Mouse (Mus musculus) splenic B cell, adult 2 months (primary cell): ENCODE measurements around the gene St7.

Source experiments
- DNase-seq: peaks from one replicate; pipeline ENCODE4 v3.0.0-alpha.2; 2011; ENCODE audit warnings: low read depth, low spot score
- H3K27me3 ChIP-seq: 2 replicates; pipeline ENCODE4 v1.6.1; 2012; ENCODE audit warnings: mild to moderate bottlenecking, low read length, moderate library complexity, mixed read lengths; ENCODE audit not compliant: control insufficient read depth, poor library complexity, insufficient read depth, severe bottlenecking
- H3K36me3 ChIP-seq: 2 replicates; pipeline ENCODE4 v1.6.1; 2012; ENCODE audit warnings: mild to moderate bottlenecking, low read length, moderate library complexity, mixed read lengths; ENCODE audit not compliant: control insufficient read depth, poor library complexity, insufficient read depth, severe bottlenecking

St7 gene

GRCm38 (mm10) chr6:17800694-17801093 lies 108.0 kb downstream of the St7 start:
- DNase-seq, result no peak
- no peaks in the 10 kb centered on the region for H3K36me3 ChIP-seq
- no peaks in the 10 kb centered on the region; the same call in 1 of the 2 replicates for H3K27me3 ChIP-seq

DNA sequence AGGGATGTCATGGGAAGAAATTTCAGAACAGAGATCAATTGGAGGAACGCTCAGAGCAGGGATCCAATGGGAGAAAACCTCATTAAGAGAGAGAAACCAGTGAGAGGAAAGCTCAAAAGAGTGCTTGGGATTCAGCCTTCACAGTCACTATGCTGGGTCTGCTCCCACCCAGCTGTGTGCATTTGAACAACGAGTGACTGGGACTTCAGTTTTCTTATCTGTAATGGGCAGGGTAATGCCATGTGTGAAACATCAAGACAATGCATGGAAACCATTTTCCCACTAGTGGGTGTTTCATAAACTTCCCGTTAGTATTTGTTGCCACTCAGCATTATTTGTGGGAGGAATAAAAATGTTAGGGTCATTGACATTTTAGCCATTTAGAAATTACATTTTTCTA lies 111.7 kb downstream of the St7 start:
- H3K36me3 ChIP-seq, result no peaks in the 10 kb centered on the region
- DNase-seq, result no peak
- no peaks in the 10 kb centered on the region; the same call in 1 of the 2 replicates for H3K27me3 ChIP-seq

- H3K36me3 ChIP-seq, result no peaks in the 10 kb centered on the region
- DNase-seq, result no peak
- H3K27me3 ChIP-seq, result no peaks in the 10 kb centered on the region; the same call in 1 of the 2 replicates
Measured at GRCm38 (mm10) chr6:17806569-17806968, 113.8 kb downstream of the St7 start.

GRCm38 (mm10) chr6:17811063-17811462 lies 118.3 kb downstream of the St7 start:
- Histone ChIP-seq H3K27me3 (no peaks in the 10 kb centered on the region), H3K36me3 (no peaks in the 10 kb centered on the region)
- DNase-seq, result no peak

- Histone ChIP-seq H3K27me3 (no peaks in the 10 kb centered on the region), H3K36me3 (no peaks in the 10 kb centered on the region)
- no peak for DNase-seq
Measured at GRCm38 (mm10) chr6:17811531-17811930, 118.8 kb downstream of the St7 start.

DNA sequence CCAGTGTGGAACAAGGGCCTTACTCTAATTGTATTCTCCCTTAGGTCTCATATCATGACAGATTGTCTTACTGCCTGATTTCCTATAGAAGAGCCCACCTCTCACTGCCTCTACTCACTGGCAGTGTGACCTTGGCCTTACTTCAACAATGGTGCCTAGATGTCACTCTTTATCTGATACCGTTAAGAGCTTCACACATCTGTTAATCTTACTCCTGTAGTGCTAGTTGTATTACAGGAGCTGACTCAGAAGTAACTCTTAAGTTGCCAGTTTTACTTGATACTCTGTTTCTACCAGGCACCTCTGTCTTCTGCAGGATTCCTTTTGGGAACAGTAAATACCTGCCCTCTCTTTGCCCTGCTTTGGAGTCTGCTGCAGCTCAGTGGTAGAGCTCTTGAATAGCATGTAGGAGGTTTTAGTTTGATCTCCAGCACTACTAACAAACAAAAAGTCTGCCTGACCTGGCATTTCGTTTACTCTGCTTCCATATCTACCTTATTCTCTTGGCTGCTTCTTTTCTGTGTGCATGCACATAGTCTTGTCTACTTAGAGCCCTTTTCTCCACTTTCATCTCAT lies 121.4 kb downstream of the St7 start:
- DNase-seq, result no peak
- no peaks in the 10 kb centered on the region for H3K36me3 ChIP-seq

DNA sequence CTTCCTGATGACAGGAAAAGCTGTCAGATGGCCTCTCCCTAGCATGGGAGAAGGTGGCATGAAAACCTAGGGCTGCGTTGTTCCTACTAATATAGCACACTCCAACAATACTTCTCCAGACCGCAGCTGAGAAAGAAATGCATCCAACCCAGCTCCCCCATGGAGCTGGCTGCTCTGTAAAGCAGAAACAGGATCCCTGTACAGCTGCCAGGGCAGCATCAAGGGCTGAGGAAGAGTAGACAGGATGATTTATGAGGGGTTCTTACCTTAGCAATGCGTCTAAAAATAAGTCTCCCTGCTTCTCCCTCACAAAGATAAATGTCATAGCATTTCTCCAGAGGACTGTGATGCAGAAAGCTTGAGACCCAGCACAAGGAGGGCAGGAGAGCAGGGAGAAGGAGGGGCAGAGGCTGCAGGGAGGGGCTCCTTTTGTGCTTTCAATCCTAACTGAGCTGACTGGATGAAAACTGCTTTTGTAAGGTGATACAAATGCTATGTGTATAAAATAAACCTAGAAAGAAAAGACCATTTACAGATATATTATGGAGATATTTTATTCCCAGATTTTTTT lies 124.2 kb downstream of the St7 start:
- no peak for DNase-seq
- H3K27me3 ChIP-seq, result no peaks in the 10 kb centered on the region
- no peaks in the 10 kb centered on the region for H3K36me3 ChIP-seq

More for the DNA sequence above, 121.4 kb downstream of the St7 start:
- H3K27me3 ChIP-seq, result no peaks in the 10 kb centered on the region

GRCm38 (mm10) chr6:17823614-17824013 lies 130.9 kb downstream of the St7 start:
- Histone ChIP-seq H3K36me3 (no peaks in the 10 kb centered on the region), H3K27me3 (no peaks in the 10 kb centered on the region)
- DNase-seq, result no peak

DNA sequence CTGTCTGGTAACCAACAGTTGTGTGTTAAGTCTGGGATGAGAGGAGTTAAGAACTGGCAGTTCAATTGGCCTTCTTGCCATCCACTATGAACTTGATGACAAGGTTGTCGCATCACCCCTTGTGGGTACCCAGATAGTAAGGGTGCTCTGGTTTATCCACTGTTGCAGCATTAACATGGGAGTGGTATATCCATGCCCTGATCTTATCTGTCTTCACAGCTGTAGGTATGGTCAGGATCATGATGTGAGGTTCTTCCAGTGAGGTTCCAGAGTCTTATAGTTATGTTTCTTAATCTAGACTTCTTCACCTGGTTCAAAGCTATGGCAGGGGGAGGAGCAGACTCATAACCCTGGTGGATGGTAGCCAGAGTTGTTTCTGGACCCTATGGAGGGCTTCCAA lies 132.0 kb downstream of the St7 start:
- DNase-seq, result no peak
- Histone ChIP-seq H3K36me3 (no peaks in the 10 kb centered on the region), H3K27me3 (no peaks in the 10 kb centered on the region)

DNA sequence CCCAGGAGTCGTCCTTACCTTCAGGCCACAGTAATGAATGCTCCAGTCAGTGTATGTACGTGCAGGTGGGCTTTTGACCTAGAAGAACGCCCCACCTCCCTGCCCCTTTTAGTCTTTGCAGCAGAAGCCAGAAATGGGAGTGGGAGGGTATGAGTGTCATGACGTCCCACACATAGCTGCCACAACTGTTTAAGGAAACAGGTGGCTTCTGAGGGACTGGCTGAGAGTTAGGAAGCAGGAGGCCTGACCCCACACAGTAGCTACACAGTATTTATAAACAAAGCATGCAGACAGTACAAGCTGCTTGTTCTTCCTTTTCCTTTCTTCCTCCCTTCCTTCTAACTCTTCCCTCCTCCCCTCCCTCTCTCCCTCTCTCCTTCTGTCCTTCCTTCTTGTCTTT lies 135.6 kb downstream of the St7 start:
- H3K36me3 ChIP-seq, result no peaks in the 10 kb centered on the region
- no peak for DNase-seq
- no peaks in the 10 kb centered on the region for H3K27me3 ChIP-seq

- Histone ChIP-seq H3K27me3 (no peaks in the 10 kb centered on the region), H3K36me3 (no peaks in the 10 kb centered on the region)
- no peak for DNase-seq
Measured at GRCm38 (mm10) chr6:17829981-17830380, 137.2 kb downstream of the St7 start.

DNA sequence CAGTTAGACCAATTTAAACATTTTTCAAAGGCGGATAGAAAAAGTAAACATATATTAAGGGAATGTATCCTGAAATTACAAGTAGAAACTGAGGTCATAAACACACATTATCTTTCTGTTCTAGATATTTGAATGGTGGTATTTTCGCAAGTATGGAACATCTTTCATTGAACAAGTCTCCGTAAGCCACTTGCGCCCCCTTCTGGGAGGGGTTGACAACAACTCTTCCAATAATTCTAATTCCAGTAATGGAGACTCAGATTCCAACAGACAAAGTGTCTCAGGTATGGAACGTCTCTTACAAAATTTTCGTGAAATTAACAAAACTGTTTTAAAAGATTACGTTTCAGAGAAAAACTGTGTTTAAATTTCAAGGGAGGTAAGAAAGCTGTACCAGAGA lies 141.8 kb downstream of the St7 start:
- no peaks in the 10 kb centered on the region for H3K36me3 ChIP-seq
- peak; percentile 77 for DNase-seq
- H3K27me3 ChIP-seq, result no peaks in the 10 kb centered on the region

GRCm38 (mm10) chr6:17835693-17836092 lies 143.0 kb downstream of the St7 start:
- H3K27me3 ChIP-seq, result no peaks in the 10 kb centered on the region
- DNase-seq, result no peak
- no peaks in the 10 kb centered on the region for H3K36me3 ChIP-seq

DNA sequence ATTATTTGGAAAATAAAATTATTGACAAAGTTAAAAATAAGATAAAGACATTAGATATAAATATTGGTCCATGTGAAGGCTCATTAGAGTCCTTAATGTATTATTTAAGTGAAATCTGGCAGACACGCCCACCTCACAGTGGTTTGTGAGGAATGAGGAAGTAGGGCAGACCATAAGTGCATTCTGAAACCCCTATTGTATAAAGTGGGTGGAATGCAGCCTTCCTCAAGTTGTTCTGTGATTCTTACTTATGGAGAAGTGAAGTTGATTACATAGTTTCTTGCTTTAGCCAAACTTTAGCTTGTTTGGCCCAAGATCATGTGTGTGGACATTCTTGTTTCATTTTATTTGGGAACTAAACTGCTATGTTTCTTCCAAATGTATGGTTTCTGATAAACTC lies 144.9 kb downstream of the St7 start:
- no peaks in the 10 kb centered on the region for H3K36me3 ChIP-seq
- H3K27me3 ChIP-seq, result no peaks in the 10 kb centered on the region
- peak; percentile 55 for DNase-seq

- Histone ChIP-seq H3K27me3 (no peaks in the 10 kb centered on the region), H3K36me3 (no peaks in the 10 kb centered on the region)
- DNase-seq, result no peak
Measured at GRCm38 (mm10) chr6:17840431-17840830, 147.7 kb downstream of the St7 start.

DNA sequence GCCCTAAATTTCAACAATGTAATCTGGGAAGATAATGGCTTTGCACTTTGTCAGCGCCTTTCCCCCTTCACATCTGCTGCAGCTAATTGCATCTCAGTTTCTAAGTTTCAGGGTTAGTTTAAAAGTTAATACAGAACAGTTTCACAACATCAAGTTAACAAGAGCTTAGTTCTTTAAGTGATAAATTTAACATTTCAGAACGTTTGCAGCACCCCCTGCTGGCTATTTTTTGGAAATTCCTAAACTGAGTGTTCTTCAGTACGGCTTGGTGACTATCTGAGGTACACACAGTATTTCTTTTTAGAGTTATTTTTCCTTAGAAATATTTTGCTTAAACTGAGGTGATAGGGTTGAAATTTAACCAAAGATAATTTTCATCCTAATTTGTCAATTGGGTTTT lies 150.0 kb downstream of the St7 start:
- DNase-seq, result peak; percentile 71
- Histone ChIP-seq H3K36me3 (no peaks in the 10 kb centered on the region), H3K27me3 (no peaks in the 10 kb centered on the region)
